Mouse (Mus musculus) adrenal gland, postnatal 14 days (tissue): ENCODE measurements around the gene Gpr108. TPM values are rescaled to one million over a fixed set of nuclear protein-coding genes. Genes with fewer than 3 reads are reported as not detected.

Experiments used
- DNase-seq: peaks from one replicate; pipeline ENCODE4 v3.0.0; 2021; ENCODE audit warnings: mixed read lengths
- total RNA-seq: library from RNA; stranded (reverse); gene quantifications from 2 replicates; pipeline ENCODE4 v1.2.3, GENCODE M21; 2021

Gene Gpr108
- total RNA-seq, 1 experiment from 2014 or later, result 54.2 TPM

DNA sequence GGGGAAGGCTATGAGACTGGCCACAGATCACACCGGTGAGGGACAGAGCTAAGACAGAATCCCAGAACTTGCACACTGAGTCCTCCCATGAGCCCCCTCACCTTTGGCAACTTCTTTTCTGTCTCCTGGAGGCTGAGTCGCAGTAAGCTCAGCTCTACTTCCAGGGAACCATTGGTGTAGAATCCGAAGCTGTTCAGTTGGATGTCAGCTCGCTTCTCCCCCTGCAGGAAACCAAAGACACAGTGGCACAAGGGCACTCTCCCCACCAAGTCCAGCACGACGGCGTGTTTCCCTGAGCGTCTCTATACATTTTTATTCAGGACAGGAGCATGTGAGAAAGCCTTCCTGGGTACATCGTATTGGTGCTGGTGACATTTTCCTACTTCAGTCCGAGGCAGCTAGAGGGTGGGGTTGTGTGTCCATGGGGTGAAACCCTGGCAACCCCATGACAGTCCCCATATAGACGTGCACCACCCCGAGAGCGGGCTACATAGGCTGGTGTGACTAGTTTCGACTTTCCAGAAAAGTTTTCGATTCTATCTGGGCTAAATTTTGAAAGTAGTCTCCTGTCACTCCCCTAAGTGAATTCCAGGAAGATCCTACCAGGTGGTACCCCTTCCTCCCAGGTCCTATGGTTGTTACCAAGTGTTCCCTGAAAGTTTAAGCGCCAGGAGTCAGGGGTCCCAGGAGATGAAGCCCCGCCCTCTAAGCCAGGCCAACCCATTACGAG lies 1.4 kb downstream of the Gpr108 start:
- no peak for DNase-seq

DNA sequence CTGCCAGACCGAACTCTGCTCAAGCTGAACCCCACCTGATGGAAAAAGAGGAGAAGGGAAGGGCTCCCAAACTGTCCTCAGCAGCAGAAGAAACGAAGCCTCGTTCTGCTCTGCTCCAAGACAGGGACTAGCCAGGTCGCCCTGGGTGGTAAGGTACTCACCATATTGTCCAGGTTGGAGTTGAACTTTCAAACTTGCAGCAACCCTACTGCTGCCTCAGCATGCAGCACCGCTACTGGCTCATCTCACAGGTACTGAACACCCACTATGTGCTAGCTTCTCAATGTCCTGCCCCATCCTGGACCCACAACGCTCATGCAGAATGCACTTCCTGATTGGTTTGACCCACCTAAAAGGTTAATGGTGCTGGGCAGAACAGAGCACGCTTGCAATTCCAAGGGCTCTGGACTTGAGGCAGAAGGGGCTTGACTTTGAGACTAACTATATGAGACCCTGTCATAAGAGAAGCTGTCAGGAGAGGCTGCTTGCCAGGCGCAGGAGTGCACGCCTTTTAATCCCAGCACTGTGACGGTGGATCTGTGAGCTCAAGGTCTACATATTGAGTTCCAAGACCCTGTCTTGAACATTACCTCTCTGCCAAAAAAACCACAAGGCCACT lies 2.8 kb downstream of the Gpr108 start:
- no peak for DNase-seq

DNA sequence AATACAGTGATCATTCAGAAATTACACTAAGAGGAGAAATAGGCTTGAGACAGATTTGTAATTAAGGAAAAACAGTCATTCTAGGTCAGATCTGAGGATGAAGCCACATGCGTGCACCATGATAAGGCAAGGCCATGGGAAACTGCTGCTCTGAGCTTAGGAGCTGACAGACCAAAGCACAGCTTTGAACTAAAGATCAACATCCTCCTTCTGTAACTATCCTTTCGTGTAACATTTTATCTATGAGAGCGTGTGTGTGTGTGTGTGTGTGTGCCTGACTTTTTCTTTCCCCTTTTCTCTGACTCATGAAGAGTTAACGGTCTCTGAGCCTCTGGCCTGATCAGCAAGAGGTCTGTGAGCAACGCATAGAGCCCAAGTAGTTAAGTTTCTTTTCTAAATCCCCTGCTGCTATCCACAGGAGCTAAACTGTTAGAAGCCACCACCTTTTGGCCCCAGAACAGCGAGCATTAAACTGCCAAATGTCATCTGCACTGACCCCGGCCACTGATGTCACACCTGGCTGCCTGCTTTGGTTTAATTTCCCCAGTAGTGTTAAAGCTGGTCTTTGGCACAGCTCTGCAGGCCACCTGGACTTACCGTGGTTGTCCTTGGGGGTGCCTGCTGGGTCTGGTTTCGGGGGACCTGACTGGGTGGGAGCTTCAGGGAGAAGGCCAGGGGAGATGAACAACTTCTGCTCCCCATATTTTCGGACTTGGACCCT lies 4.4 kb downstream of the Gpr108 start:
- no peak for DNase-seq

DNA sequence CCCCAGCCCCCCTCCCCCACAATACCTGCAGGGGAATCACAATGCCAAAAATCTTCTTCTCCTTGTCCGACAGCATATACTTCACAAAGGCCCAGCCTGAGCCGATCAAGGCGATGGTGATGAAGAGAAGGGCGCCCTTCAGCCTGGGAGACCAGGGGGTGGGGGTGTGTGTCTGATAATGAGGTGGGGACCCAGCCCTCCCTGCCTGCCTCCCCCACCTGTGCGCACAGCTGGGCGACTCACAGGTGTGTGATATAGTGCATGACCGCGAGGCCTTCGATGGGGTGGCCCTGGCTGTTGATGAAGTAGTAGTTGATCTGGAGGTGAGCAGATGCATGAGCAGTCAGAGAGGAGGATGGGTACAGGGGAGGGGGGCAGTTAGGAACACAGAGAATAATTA lies 11.1 kb downstream of the Gpr108 start:
- DNase-seq, result no peak

DNA sequence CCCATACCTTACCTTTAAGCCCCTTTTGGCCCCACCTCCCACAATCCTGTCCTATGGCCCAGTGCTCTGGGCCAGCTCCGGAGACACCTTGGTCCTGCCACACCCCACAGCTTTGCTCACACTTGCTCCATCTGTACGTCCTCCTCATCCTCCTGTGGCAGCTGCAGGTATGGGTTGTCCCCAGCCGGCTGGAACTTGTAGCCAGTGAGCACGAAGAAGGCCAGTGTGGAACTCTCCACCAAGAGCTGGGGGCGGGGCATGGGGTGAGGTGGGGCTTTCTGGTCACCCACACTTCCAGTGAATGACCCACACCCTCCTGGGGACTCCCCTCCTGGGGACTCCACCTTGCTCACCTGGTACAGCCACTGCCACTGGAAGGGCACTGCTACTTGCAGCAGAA lies 12.4 kb downstream of the Gpr108 start:
- no peak for DNase-seq

DNA sequence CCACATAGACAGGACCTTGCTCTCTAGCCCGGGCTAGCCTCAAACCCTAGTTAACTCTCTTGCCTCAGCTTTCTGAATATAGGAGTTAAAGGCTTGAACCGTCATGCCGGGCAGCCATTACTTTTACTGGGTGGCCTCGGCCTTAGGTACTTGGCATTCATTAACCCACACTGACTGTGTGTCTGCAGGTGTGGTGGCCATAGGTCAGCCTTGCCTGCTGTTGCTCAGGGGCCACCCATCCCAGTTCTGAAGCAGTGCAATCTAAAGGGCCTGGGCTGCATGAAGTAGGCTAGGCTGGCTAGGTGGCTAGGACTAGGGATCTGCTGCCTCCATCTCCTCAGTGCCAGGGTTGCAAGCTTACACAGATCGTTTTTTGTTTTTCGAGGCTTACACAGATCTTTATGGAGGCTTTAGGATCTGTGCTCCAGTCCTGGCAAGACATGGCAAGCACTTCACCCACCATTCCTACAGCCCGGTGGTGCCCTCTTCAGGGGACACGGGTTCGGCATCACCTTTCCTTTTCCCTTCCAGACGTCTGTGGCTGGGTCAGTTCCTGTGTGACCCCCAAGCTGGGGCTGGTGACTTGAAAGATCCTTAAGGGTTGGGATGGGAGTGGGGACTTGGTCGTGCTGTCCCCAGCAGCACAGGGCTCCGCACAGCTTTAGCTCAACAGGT lies 13.9 kb downstream of the Gpr108 start:
- DNase-seq, result no peak

DNA sequence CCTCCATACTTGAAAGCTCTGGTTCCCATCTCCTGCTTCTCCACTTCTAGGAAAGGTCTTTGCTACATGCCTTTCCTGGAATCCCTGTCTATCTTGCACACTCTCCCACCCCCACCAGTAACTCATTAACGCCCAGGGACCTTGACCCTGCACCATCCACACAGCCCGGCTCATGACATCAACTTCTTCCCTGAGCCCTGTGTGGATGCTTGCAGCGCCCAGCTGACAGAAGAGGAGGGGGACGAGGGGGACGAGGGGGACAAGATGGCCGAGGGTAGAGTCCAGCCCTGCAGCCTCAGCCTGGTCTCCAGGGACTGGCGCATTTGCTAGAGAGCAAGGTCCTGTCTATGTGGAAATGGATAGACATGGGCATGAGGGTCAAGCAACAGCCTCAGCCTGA lies 15.2 kb downstream of the Gpr108 start:
- peak; percentile 45 for DNase-seq

DNA sequence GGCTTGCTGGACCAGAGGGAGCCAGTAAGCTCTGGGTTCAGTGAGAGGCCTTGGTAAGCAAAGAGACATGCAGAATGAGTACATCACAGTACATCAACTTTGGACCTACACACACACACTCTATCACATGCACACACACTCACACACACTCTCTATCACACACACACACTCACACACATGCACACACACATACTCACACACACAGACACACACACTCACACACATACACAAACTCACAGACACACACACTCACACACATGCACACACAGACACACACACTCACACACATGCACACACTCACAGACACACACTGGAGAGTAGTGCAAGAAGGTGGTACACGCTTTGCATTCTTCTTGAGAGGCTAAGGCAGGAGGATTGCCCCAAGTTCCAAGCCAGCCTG lies 16.0 kb downstream of the Gpr108 start:
- DNase-seq, result no peak

DNA sequence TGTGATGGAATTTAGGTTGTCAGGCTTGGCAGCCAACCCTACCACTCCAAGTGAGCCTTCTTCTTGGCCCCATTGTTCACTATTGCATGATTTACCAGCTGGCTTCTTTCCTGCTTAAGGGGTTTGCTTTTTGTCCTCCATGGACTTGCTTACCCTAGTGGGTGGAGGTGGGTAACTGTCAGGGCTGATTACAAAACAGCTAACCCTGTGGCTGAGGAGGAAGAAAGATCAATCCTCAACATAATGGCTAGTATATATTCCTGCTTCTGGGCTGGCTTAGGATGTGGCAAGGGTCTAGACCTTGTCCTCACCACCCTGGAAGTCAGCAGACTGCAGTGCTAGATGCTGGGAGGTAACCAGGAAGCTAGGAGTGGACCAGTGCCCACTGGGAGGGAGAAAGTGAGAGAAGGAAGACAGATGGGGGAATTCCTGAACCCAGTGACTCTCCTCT lies 16.9 kb downstream of the Gpr108 start:
- DNase-seq, result no peak

DNA sequence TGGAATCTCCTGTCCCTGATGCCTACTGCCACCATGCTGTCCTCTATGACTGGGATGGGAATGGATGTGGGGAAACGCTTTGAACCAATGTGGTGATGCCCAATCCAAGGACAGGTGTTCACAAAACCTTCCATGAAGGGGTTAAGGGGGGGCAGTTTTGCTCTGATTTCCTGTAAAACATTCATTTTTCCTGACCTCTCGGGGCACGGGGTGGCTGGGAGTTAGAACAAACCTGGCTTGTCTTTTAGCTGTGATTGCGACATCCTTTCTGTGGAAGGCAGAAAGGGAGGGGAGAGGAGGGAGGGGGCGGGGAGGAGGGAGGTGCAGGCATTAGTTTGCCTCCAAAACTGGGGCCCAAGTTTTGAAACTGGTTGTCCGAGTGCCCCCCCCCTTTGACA lies 17.5 kb downstream of the Gpr108 start:
- DNase-seq, result peak; percentile 40

DNA sequence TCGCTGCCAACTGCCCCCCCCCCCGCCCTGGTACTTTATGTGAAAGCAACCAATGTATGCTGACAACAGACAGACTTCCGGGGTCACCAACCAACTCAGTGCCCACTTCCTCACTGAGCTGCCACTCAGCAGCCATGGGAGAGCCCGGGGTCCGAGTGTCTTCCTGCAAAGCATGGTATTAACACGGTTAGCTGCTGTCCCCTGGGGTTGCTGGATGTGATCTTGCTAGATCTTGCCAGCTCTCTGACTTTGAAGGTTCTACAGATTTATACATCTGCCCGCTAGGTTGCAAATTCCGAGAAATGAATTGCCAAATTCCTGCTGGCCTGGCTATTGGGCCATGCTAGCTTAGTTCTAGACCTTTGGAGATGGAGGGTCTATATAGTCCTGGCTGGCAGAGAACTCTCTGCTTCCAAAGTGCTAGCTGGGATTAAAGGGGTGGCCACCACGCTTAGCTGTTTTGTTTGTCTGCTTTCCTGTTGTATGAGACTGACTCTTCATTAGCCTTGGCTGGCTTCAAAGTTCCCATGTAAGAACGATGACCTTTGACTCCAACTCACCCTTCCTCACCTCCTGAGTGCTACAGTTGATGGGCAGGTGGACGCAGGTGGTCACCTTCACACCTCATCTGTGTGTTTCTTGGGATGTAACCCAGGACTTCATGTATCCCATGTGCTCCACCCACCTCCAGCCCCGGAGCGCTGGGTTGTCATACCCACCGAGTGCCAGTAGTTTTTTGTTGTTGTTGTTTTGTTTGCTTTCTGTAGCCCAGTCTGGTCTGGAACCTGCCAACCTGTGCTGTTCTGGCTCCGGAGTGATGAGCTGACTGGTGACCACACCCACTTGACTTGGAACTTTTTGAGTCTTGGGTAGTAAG lies 18.2 kb downstream of the Gpr108 start:
- DNase-seq, result peak; percentile 33

DNA sequence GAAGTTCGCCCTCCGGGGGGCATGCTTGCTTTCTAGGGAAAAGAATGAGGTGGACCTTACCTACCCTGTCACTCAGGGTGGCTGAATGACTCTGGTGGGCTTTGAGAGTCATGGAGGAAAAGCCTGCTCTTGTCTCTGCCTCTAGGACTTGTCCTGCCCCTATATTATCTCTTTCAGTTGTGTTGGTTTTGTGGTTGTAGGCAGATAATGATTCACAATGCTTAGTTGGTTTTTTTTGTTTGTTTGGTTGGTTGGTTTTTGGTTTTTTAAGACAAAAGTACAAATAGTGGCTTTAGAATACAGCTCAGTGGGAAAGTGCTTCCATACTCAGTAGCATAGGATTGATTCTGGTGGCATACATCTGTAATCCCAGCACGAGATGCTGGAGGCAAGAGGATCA lies 19.4 kb downstream of the Gpr108 start:
- no peak for DNase-seq

DNA sequence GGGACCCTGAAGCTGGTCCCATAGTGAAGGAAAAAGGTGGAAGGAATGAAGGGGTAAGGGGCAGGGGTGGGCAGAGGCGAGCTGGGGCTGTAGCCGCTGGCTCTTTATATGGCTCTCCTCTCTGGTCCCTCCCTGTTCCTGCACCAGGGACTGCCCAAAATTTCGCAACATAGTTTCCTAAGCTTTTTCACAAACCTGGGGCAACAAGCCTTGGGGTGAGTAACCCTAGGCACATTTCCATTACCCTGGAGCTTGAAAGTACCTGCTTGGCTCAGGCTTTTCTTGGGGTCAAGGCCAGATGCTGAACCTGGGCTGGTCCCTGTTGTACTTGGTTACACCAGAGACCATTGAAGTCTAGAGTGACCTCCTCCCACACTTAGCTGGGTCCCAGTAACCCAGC lies 20.2 kb downstream of the Gpr108 start, which contains the start of gene C3:
Gene C3, minus strand, starts transcription at position 123 of the 400 bp plus-strand sequence.
- DNase-seq, result peak; percentile 63

DNA sequence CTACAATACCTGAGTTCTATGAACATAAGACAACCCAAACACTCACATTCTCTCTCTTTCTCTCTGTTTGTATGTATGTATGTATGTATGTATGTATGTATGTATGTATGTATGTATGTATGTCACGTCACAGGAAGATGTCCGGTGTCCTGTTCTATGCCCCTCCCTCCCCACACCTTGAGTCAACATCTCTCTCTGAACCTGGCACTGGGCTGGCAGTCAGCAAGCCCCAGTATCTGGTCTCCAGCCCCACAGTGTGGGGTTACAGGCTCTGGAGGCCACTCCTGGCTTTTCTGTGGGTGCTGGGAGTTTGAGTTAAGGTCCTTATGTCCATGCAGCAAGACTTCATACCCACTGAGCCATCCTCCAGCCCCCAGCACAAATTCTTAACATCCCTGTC lies 20.8 kb downstream of the Gpr108 start:
- DNase-seq, result no peak

DNA sequence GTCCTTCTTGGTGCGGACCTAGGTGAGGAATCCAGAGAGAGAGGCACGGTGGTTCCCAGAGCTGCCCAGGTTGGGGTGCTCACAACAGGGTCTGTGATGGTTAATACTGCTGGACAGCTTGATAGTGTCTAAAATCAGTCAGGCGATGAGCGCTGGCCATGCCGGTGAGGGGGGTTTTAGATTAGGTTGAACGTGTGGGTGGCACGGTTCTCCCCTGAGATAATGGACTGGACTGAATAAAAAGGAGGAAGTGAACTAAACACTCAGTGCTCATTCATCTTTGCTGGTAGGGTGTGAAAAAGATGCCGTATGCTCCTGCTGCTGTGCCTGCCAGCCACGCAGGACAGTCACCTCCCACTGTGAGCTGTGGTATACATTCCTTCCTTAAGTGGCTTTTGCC lies 24.9 kb downstream of the Gpr108 start:
- DNase-seq, result no peak

DNA sequence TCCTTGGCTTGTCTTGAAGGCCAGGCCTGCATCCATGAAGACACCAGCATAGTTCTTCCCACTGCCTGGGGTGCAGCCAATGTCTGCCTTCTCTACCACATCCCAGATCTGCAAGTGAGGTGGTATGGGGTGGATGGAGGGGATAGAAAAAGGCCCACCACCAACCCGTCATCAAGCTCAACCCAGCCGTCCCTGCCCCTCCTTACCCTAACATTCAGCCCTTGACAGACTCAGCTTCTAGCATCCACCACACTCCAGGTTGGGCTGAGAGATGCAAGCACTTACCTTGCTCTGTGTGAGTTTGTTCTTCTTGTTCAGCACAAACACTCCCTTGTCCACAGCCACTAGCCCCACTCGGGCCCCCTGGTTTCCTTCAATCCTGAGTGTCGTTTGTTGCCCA lies 26.3 kb downstream of the Gpr108 start:
- no peak for DNase-seq

DNA sequence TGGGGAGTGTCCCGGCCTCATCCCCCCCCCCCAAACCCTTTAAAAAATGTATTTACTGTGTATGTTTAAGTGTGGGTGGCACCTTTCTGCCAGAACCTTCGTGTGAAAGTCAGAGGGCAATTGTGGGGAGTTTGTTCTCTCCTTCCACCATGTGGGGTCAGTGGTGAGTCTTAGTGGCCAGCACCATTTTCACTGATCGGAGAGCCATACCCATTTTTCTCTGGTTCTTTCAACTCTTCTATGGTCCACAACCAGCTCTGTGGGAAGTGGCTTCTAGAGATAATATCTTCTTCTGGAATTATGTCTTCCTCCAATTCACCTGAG lies 28.4 kb downstream of the Gpr108 start:
- DNase-seq, result peak; percentile 58

DNA sequence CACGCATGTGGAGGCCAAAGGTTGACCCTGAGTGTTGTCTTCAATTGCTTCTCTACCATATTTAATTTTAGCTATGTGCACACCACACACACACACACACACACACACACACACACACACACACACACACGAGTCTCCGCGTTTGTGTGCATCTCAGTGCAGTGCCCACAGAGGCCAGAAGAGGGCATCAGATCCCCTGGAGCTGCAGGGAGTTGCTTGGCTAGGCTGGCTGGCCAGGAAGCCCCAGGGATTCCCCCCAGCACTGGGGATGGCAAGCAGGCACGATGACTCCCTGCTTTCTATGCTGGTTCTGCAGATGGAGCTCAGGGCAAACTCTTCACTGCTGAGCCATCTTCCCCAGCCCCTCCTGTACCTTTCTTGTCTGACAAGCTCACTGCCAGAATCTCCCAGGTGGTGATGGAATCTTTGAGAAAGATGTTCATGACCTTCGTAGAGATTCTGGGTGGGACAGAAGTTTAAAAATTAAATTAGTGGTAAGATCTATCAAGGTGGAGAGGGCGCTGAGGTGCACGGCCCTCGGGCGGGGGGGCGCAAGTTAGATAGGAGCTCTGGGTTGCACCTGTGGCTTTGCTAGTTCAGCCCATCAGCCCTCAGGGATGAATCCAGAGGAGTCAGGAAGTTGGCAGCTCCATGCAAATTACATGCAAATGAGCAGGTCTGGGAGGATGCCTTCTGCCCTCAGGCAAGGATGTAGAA lies 28.9 kb downstream of the Gpr108 start:
- DNase-seq, result peak; percentile 89

DNA sequence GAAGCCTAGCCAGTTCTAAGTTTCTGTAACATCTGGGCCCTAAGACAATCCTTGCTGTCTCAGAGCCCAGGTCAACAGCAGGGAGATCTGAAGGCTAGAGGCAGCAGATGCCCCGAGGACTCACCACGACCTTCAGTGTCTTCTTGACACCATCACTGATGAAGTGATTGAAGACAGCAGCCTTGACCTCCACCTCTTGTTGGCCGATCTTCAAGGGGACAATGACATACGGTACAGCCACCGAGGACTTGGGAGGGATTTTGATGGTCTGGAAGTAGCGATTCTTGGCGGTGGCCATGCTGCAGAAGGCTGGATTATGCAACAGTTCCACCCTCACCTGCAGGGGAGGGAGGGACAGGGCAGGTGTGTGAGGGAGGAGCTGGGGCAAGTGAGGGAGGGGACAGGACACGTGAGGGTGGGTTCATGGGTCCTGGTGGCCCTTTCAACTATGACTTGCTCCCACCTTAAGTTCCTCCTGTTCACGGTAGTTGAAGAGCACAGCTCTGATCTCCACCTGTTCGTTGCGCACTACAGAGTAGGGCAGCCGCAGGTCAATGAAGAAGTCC lies 29.8 kb downstream of the Gpr108 start:
- peak; percentile 38 for DNase-seq

DNA sequence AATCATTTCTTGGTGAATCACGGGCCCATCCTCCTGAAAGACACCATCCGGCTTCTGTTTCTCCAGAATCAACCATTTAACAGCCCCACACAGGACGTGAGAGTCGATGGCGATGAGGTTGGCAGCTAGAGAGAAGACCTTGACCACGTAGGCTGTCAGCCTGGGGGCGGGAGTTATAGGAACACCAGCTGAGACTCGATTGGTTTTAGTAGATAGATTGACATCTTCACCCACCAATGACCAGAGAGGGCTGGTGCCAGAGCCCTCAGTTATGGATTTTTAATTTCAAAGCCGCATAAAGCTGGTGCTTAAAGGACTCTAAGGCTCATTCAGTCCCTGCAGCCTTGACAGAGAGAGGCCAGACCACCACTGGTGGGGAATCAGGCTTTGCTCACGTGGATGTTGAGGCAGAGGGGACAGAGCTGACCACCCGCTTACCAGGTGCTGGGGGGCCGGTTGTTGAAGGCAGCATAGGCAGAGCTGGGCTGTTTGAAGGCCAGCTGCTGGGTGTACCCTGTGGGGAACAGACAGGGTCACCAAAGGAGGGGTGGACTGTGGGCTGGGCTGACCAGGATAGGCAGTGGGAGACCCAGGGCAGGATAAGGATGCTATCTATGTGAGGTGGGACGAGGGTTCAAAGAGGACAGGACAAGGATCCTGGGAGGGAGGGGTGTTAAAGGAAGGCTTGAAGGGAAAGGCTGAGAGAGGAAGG lies 33.4 kb downstream of the Gpr108 start:
- peak; percentile 36 for DNase-seq
